Mouse (Mus musculus): ENCODE data around the gene Lrrn3.

- TF ChIP-seq CTCF (IDR thresholded peaks at IDR 0.05) (no peak), EP300 (IDR thresholded peaks at IDR 0.05) (no peak)
Observed at GRCm38 (mm10) chr12:41521671-41522070, 35.4 kb upstream of the Lrrn3 start.

All from lung, postnatal 0 days (tissue).